Comparison of ENCODE assay signal across 9 mouse cellular contexts in genomic region chr4:40218382-40218781, GRCm38 (mm10). TPM values are rescaled to one million over a fixed set of nuclear protein-coding genes. Genes with fewer than 3 reads are reported as not detected.
DNase-seq lines count a peak whose midpoint lies in the region; ATAC-seq and TF ChIP-seq lines count a peak whose summit lies in the region.
"Had no signal": no experiment of that assay in that cellular context is flagged by ENCODE, and none has a peak within 500 bp of the region (broad histone marks: within the 10 kb centered on the region; RNA-seq: fewer than 3 reads in every experiment).

No protein-coding gene starts in this region.

- TF ChIP-seq RAD21 in MEL (IDR thresholded peaks at IDR 0.05; ENCODE audit: low read depth, low read length), result peak; percentile 48

- TF ChIP-seq CTCF in left cerebral cortex, adult 2 months (IDR thresholded peaks at IDR 0.05), result peak; percentile 18
- TF ChIP-seq CTCF in MEL (IDR thresholded peaks at IDR 0.05 in 2 of 3, conservative IDR thresholded peaks at IDR 0.05 in 1 of 3; ENCODE audit: control insufficient read depth in 1 of 3, insufficient read depth in 1 of 3, low read depth in 2 of 3, low read length in 3 of 3, poor library complexity in 1 of 3, severe bottlenecking in 1 of 3), result peak; percentile 39 to 62 (median 42)
- no peak; the same call in 1 of the 2 replicates for TF ChIP-seq CTCF in cerebellum, adult 2 months (IDR thresholded peaks at IDR 0.05; ENCODE audit: borderline replicate concordance, insufficient read depth, low read depth, low read length)

- no peak overlapping the region for H3K4me2 ChIP-seq in hindbrain, embryonic 14.5 days (replicated peaks)
- H3K4me2 ChIP-seq: lung, embryonic 15.5 days had no signal

- no peaks in the 10 kb centered on the region for H3K36me3 ChIP-seq in MEL (ENCODE audit: control insufficient read depth in 1 of 2, insufficient read depth in 2 of 2, low read length in 2 of 2)
- H3K36me3 ChIP-seq in embryonic facial prominence, embryonic 10.5 days (replicated peaks), result no peaks in the 10 kb centered on the region
- no peaks in the 10 kb centered on the region for H3K36me3 ChIP-seq in hindbrain, embryonic 14.5 days (replicated peaks; ENCODE audit: control insufficient read depth, insufficient read depth)
- H3K36me3 ChIP-seq: lung, embryonic 15.5 days had no signal

- H3K27ac ChIP-seq in left cerebral cortex, adult 2 months, result no peak overlapping the region
- H3K27ac ChIP-seq in MEL (ENCODE audit: control insufficient read depth, low read depth, low read length), result no peak overlapping the region
- H3K27ac ChIP-seq in embryonic facial prominence, embryonic 10.5 days (replicated peaks), result no peak overlapping the region
- H3K27ac ChIP-seq in cerebellum, adult 2 months (ENCODE audit: insufficient read depth, low read length), result no peak overlapping the region
- no peak overlapping the region for H3K27ac ChIP-seq in hindbrain, embryonic 14.5 days
- H3K27ac ChIP-seq: lung, embryonic 15.5 days had no signal

- no peaks in the 10 kb centered on the region for H3K9me3 ChIP-seq in MEL (replicated peaks; ENCODE audit: insufficient read depth, low read length)
- no peaks in the 10 kb centered on the region for H3K9me3 ChIP-seq in embryonic facial prominence, embryonic 10.5 days
- no peaks in the 10 kb centered on the region for H3K9me3 ChIP-seq in hindbrain, embryonic 14.5 days (ENCODE audit: control insufficient read depth, low read length)
- H3K9me3 ChIP-seq: lung, embryonic 15.5 days had no signal

- WGBS in embryonic facial prominence, embryonic 10.5 days, result 74% methylated on average over 7 of the region's 7 CpGs
- 76% methylated on average over 7 of the region's 7 CpGs for WGBS in cerebellum, adult 2 months
- WGBS in hindbrain, embryonic 14.5 days, result 72% methylated on average over 7 of the region's 7 CpGs

- peaks cover 0 to 4% of the 10 kb centered on the region in 2 experiments; a peak in 1 of 4 replicates for H3K4me1 ChIP-seq in MEL (ENCODE audit: control insufficient read depth in 1 of 2, insufficient read depth in 2 of 2, low read length in 2 of 2)
- peaks cover 11% of the 10 kb centered on the region for H3K4me1 ChIP-seq in embryonic facial prominence, embryonic 10.5 days
- H3K4me1 ChIP-seq in cerebellum, adult 2 months (ENCODE audit: control insufficient read depth, insufficient read depth, low read length), result no peaks in the 10 kb centered on the region
- H3K4me1 ChIP-seq in hindbrain, embryonic 14.5 days (replicated peaks; ENCODE audit: control insufficient read depth, insufficient read depth, low read length), result 0 out of 2 replicates have a peak, but pooled peaks cover 5% of the 10 kb centered on the region
- H3K4me1 ChIP-seq: lung, embryonic 15.5 days had no signal

- no peak for DNase-seq in left cerebral cortex, adult 2 months (ENCODE audit: extremely low spot score in 1 of 2, low spot score in 2 of 2)
- no peak for DNase-seq in left cerebral cortex, postnatal 36 days (ENCODE audit: low spot score in 2 of 2)
- peak; percentile 71 for DNase-seq in MEL (ENCODE audit: low read depth, low spot score)
- DNase-seq in embryonic facial prominence, embryonic 10.5 days (ENCODE audit: low spot score), result peak; percentile 36
- DNase-seq in lung, postnatal 4 days, result peak; percentile 42 to 56
- no peak for DNase-seq in urinary bladder, adult 18-20 months (ENCODE audit: low spot score in 2 of 2)
- DNase-seq in cerebellum, adult 2 months, result no peak
- DNase-seq in hindbrain, embryonic 14.5 days (ENCODE audit: low spot score), result no peak

- ATAC-seq in hindbrain, embryonic 14.5 days (ENCODE audit: low FRiP score), result no peak

- intact Hi-C loops in left cerebral cortex, adult 2 months (cut with DNase I), result no loop called here
- intact Hi-C loops in left cerebral cortex, postnatal 36 days (cut with DNase I), result no loop called here

- TF ChIP-seq POLR2A in MEL (IDR thresholded peaks at IDR 0.05; ENCODE audit: control insufficient read depth in 1 of 2, insufficient read depth in 1 of 2, low read depth in 1 of 2, low read length in 2 of 2, poor library complexity in 1 of 2), result no peak
- TF ChIP-seq POLR2A in cerebellum, adult 2 months (IDR thresholded peaks at IDR 0.05; ENCODE audit: borderline replicate concordance, insufficient read depth, low read length), result no peak

- H3K79me2 ChIP-seq in MEL (ENCODE audit: control insufficient read depth, insufficient read depth, low read length, poor library complexity), result no peaks in the 10 kb centered on the region

- no peaks in the 10 kb centered on the region for H3K27me3 ChIP-seq in MEL (ENCODE audit: control insufficient read depth in 1 of 2, insufficient read depth in 2 of 2, low read length in 2 of 2)
- H3K27me3 ChIP-seq in embryonic facial prominence, embryonic 10.5 days (replicated peaks; ENCODE audit: low read depth, poor library complexity, severe bottlenecking), result peaks cover 19% of the 10 kb centered on the region
- no peaks in the 10 kb centered on the region for H3K27me3 ChIP-seq in cerebellum, adult 2 months (ENCODE audit: control insufficient read depth, insufficient read depth, low read length)
- no peaks in the 10 kb centered on the region; the same call in 1 of the 2 replicates for H3K27me3 ChIP-seq in hindbrain, embryonic 14.5 days (ENCODE audit: control insufficient read depth, insufficient read depth, low read length)
- H3K27me3 ChIP-seq: lung, embryonic 15.5 days had no signal

- no peak overlapping the region for H3K9ac ChIP-seq in MEL (ENCODE audit: control insufficient read depth, low read depth, low read length, poor library complexity, severe bottlenecking)
- H3K9ac ChIP-seq in hindbrain, embryonic 14.5 days, result no peak overlapping the region
- H3K9ac ChIP-seq: lung, embryonic 15.5 days had no signal

- no peak for TF ChIP-seq EP300 in MEL (IDR thresholded peaks at IDR 0.05; ENCODE audit: low read depth in 1 of 2, low read length in 2 of 2)

- no peak overlapping the region for H3K4me3 ChIP-seq in left cerebral cortex, adult 2 months
- no peak overlapping the region for H3K4me3 ChIP-seq in MEL (ENCODE audit: control insufficient read depth in 1 of 2, insufficient read depth in 1 of 2, low read depth in 2 of 2, low read length in 2 of 2)
- H3K4me3 ChIP-seq in embryonic facial prominence, embryonic 10.5 days, result no peak overlapping the region
- H3K4me3 ChIP-seq in cerebellum, adult 2 months (replicated peaks; ENCODE audit: insufficient read depth, low read depth, low read length), result no peak overlapping the region
- no peak overlapping the region for H3K4me3 ChIP-seq in hindbrain, embryonic 14.5 days (replicated peaks; ENCODE audit: low read length)
- H3K4me3 ChIP-seq: lung, embryonic 15.5 days had no signal

TF ChIP-seq in MEL, 35 proteins besides CTCF, POLR2A, EP300 and RAD21:
- TF ChIP-seq NELFE (IDR thresholded peaks at IDR 0.05; ENCODE audit: low read depth, low read length) (no peak), SMC3 (IDR thresholded peaks at IDR 0.05; ENCODE audit: low read depth, low read length) (peak; percentile 48), ZC3H11A (IDR thresholded peaks at IDR 0.05; ENCODE audit: low read depth, low read length) (peak; percentile 20; the same call in 1 of the 2 replicates), BHLHE40 (IDR thresholded peaks at IDR 0.05; ENCODE audit: borderline replicate concordance, low read depth, low read length) (no peak), MXI1 (IDR thresholded peaks at IDR 0.05; ENCODE audit: low read depth, low read length) (no peak), NRF1 (IDR thresholded peaks at IDR 0.05; ENCODE audit: insufficient read depth, low read depth, low read length, poor library complexity, severe bottlenecking) (peak; percentile 58; the same call in 1 of the 2 replicates), USF2 (IDR thresholded peaks at IDR 0.05; ENCODE audit: borderline replicate concordance in 1 of 2, insufficient read depth in 1 of 2, low read depth in 1 of 2, low read length in 2 of 2) (no peak), ELF1 (IDR thresholded peaks at IDR 0.05; ENCODE audit: low read depth, low read length) (peak; percentile 60; the same call in 1 of the 2 replicates)

RNA-seq across cellular contexts. Expression of gene Ddx58, which starts 21.2 kb away (rescaled TPM):
- total RNA-seq in left cerebral cortex, adult 2 months (2021), result 1 to 10 TPM; 3.6 to 4.2 TPM
- 1 to 10 TPM; 2.6 to 4.3 TPM for total RNA-seq in left cerebral cortex, postnatal 36 days (2021)
- 0.26 and 0.58 TPM in 2 replicates for total RNA-seq in MEL (2012; rRNA removed)
- polyA plus RNA-seq in MEL (2012; ENCODE audit: insufficient read depth in 1 of 2, insufficient read length in 2 of 2, low read depth in 1 of 2, low replicate concordance in 2 of 2, missing spikeins in 1 of 2), result 1 to 10 TPM in 1 of 2 experiments, not detected in 1; 1.0 TPM
- 4.7 and 6.2 TPM in 2 replicates for polyA plus RNA-seq in embryonic facial prominence, embryonic 10.5 days (2016; fragmentation: Nextera tagmentation; extraction: Ambion mirVana)
- 3.7 and 4.1 TPM in 2 replicates for polyA plus RNA-seq in cerebellum, adult 2 months (2012; rRNA removed)
- polyA plus RNA-seq in hindbrain, embryonic 14.5 days (2014; fragmentation: Nextera tagmentation; extraction: Ambion mirVana), result 2.5 and 4.3 TPM in 2 replicates

RNA-seq across cellular contexts. Expression of gene Smim27, which starts 51.0 kb away (rescaled TPM):
- 10 to 100 TPM; 10.3 to 11.8 TPM for total RNA-seq in left cerebral cortex, adult 2 months (2021)
- 10 to 100 TPM in 1 of 2 experiments, 1 to 10 TPM in 1; 9.8 to 15.1 TPM for total RNA-seq in left cerebral cortex, postnatal 36 days (2021)
- 5.7 and 7.3 TPM in 2 replicates for total RNA-seq in MEL (2012; rRNA removed)
- polyA plus RNA-seq in MEL (2012; ENCODE audit: insufficient read depth in 1 of 2, insufficient read length in 2 of 2, low read depth in 1 of 2, low replicate concordance in 2 of 2, missing spikeins in 1 of 2), result 10 to 100 TPM in 1 of 2 experiments, not detected in 1; 12.1 TPM
- polyA plus RNA-seq in embryonic facial prominence, embryonic 10.5 days (2016; fragmentation: Nextera tagmentation; extraction: Ambion mirVana), result 21.3 and 22.2 TPM in 2 replicates
- 4.6 and 5.7 TPM in 2 replicates for polyA plus RNA-seq in cerebellum, adult 2 months (2012; rRNA removed)
- polyA plus RNA-seq in hindbrain, embryonic 14.5 days (2014; fragmentation: Nextera tagmentation; extraction: Ambion mirVana), result 12.8 and 16.9 TPM in 2 replicates

RNA-seq across cellular contexts. Expression of gene Topors, which starts 51.3 kb away (rescaled TPM):
- 10 to 100 TPM; 19.2 to 21.9 TPM for total RNA-seq in left cerebral cortex, adult 2 months (2021)
- 10 to 100 TPM; 18.0 to 19.5 TPM for total RNA-seq in left cerebral cortex, postnatal 36 days (2021)
- 36.2 and 38.3 TPM in 2 replicates for total RNA-seq in MEL (2012; rRNA removed)
- polyA plus RNA-seq in MEL (2012; ENCODE audit: insufficient read depth in 1 of 2, insufficient read length in 2 of 2, low read depth in 1 of 2, low replicate concordance in 2 of 2, missing spikeins in 1 of 2), result 10 to 100 TPM; 32.0 to 62.7 TPM
- 50.4 and 52.9 TPM in 2 replicates for polyA plus RNA-seq in embryonic facial prominence, embryonic 10.5 days (2016; fragmentation: Nextera tagmentation; extraction: Ambion mirVana)
- polyA plus RNA-seq in cerebellum, adult 2 months (2012; rRNA removed), result 11.3 and 12.3 TPM in 2 replicates
- 31.8 and 32.7 TPM in 2 replicates for polyA plus RNA-seq in hindbrain, embryonic 14.5 days (2014; fragmentation: Nextera tagmentation; extraction: Ambion mirVana)

Comparison
In these comparisons a context has a peak if more than half of its experiments do, and no peak if none do; other contexts are left out.
1. DNase-seq: peak in MEL (single experiment), embryonic facial prominence, embryonic 10.5 days (single experiment) and lung, postnatal 4 days (2 of 2); none in left cerebral cortex, adult 2 months (0 of 2), left cerebral cortex, postnatal 36 days (0 of 2), urinary bladder, adult 18-20 months (0 of 2), cerebellum, adult 2 months (0 of 2) and hindbrain, embryonic 14.5 days (single experiment).